Mouse (Mus musculus) neural tube, embryonic 12.5 days (tissue): ENCODE measurements around the gene Olfr765. TPM values are rescaled to one million over a fixed set of nuclear protein-coding genes. Genes with fewer than 3 reads are reported as not detected.

Experiments used
- ATAC-seq: fragments of 200-750 bp; cut with Nextera tagmentation; 2 replicates; pipeline ENCODE4 v1.8.0; 2017; ENCODE audit warnings: low read depth, mild to moderate bottlenecking, moderate TSS enrichment, moderate library complexity; ENCODE audit not compliant: low FRiP score
- H3K27ac ChIP-seq: fragments of 300-500 bp; sonication (generic); 2 replicates; pipeline ENCODE4 v1.5.1; 2016
- H3K27me3 ChIP-seq: fragments of 300-500 bp; sonication (generic); replicated peaks from 2 replicates; pipeline ENCODE4 v1.6.1; 2016; ENCODE audit warnings: mild to moderate bottlenecking
- H3K36me3 ChIP-seq: fragments of 300-500 bp; sonication (generic); 2 replicates; pipeline ENCODE4 v1.6.1; 2016; ENCODE audit warnings: mild to moderate bottlenecking
- H3K4me1 ChIP-seq: fragments of 300-500 bp; sonication (generic); 2 replicates; pipeline ENCODE4 v1.6.1; 2016
- H3K4me2 ChIP-seq: fragments of 300-500 bp; sonication (generic); replicated peaks from 2 replicates; pipeline ENCODE4 v1.6.1; 2016; ENCODE audit warnings: mild to moderate bottlenecking
- H3K4me3 ChIP-seq: fragments of 300-500 bp; sonication (generic); 2 replicates; pipeline ENCODE4 v1.5.1; 2016
- H3K9ac ChIP-seq: fragments of 300-500 bp; sonication (generic); 2 replicates; pipeline ENCODE4 v1.6.1; 2016; ENCODE audit warnings: mild to moderate bottlenecking
- H3K9me3 ChIP-seq: fragments of 300-500 bp; sonication (generic); 2 replicates; pipeline ENCODE4 v1.6.1; 2016; ENCODE audit warnings: mild to moderate bottlenecking
- WGBS: fragments of 180-500 bp; shearing (Covaris S2); methylation state at CpG from one replicate; pipeline ENCODE4 v1.1.7; 2016; 5-methylcytosine and 5-hydroxymethylcytosine counted together
- polyA plus RNA-seq: library from polyadenylated mRNA; unstranded; fragments of >200 nt; fragmentation: Nextera tagmentation; extraction: Ambion mirVana; gene quantifications from 2 replicates; pipeline ENCODE4 v1.2.1, GENCODE M21; 2016

The Olfr765 gene
- polyA plus RNA-seq, 1 experiment from 2014 or later = not detected

GRCm38 (mm10) chr10:128996523-128997040, 53.2 kb downstream of the Olfr765 start:
- Histone ChIP-seq H3K9me3 (no peaks in the 10 kb centered on the region), H3K4me3 (no peak overlapping the region), H3K27ac (no peak overlapping the region), H3K9ac (no peak overlapping the region), H3K27me3 (no peaks in the 10 kb centered on the region), H3K36me3 (no peaks in the 10 kb centered on the region), H3K4me2 (no peak overlapping the region), H3K4me1 (no peaks in the 10 kb centered on the region)
- 83% methylated on average over 4 of the region's 4 CpGs for WGBS
- no peak for ATAC-seq

- Histone ChIP-seq H3K9me3 (no peaks in the 10 kb centered on the region), H3K27me3 (no peaks in the 10 kb centered on the region), H3K4me2 (no peak overlapping the region), H3K27ac (no peak overlapping the region), H3K36me3 (no peaks in the 10 kb centered on the region), H3K9ac (no peak overlapping the region), H3K4me3 (no peak overlapping the region), H3K4me1 (no peaks in the 10 kb centered on the region)
- WGBS = 97% methylated on average over 1 of the region's 1 CpGs
- no peak for ATAC-seq
These were observed 54.0 kb downstream of the Olfr765 start for GRCm38 (mm10) chr10:128995796-128996195.

Other genes with a start within 250 kb of the Olfr765 start
- 60.2 and 63.3 TPM in 2 replicates for gene Dnajc14, start 245.9 kb downstream of the Olfr765 start, polyA plus RNA-seq
- gene Tmem198b, start 245.6 kb downstream of the Olfr765 start, polyA plus RNA-seq = 18.7 and 19.7 TPM in 2 replicates
- gene Sarnp, start 232.7 kb downstream of the Olfr765 start, polyA plus RNA-seq = 198 and 235 TPM in 2 replicates
- gene Ormdl2, start 228.4 kb downstream of the Olfr765 start, polyA plus RNA-seq = 31.2 and 37.2 TPM in 2 replicates
- 20.1 and 20.4 TPM in 2 replicates for gene Gdf11, start 158.3 kb downstream of the Olfr765 start, polyA plus RNA-seq
- gene Cd63, start 149.0 kb downstream of the Olfr765 start, polyA plus RNA-seq = 199 and 208 TPM in 2 replicates
- gene Rdh5, start 127.1 kb downstream of the Olfr765 start, polyA plus RNA-seq = 13.5 and 15.7 TPM in 2 replicates
- 227 and 233 TPM in 2 replicates for gene Bloc1s1, start 126.0 kb downstream of the Olfr765 start, polyA plus RNA-seq
- gene Itga7, start 116.2 kb downstream of the Olfr765 start, polyA plus RNA-seq = 7.9 and 8.3 TPM in 2 replicates
- not detected in 2 replicates for gene Mettl7b, start 89.0 kb downstream of the Olfr765 start, polyA plus RNA-seq
- not detected in 2 replicates for gene Olfr9, start 60.6 kb downstream of the Olfr765 start, polyA plus RNA-seq
- not detected in 2 replicates for gene Olfr763, start 39.2 kb downstream of the Olfr765 start, polyA plus RNA-seq
- not detected in 2 replicates for gene Olfr764-ps1, start 10.1 kb downstream of the Olfr765 start, polyA plus RNA-seq
- not detected in 2 replicates for gene Olfr766-ps1, start 19.0 kb upstream of the Olfr765 start, polyA plus RNA-seq
- not detected in 2 replicates for gene Olfr767, start 32.9 kb upstream of the Olfr765 start, polyA plus RNA-seq
- not detected in 2 replicates for gene Olfr768, start 49.4 kb upstream of the Olfr765 start, polyA plus RNA-seq
- gene Olfr769, start 67.9 kb upstream of the Olfr765 start, polyA plus RNA-seq = not detected in 2 replicates
- not detected in 2 replicates for gene Olfr770, start 89.0 kb upstream of the Olfr765 start, polyA plus RNA-seq
- not detected in 2 replicates for gene Olfr771, start 114.8 kb upstream of the Olfr765 start, polyA plus RNA-seq
- not detected in 2 replicates for gene Olfr772, start 127.9 kb upstream of the Olfr765 start, polyA plus RNA-seq
- not detected in 2 replicates for gene Olfr773, start 137.4 kb upstream of the Olfr765 start, polyA plus RNA-seq
- not detected in 2 replicates for gene Olfr774, start 186.2 kb upstream of the Olfr765 start, polyA plus RNA-seq
- gene Olfr775, start 198.4 kb upstream of the Olfr765 start, polyA plus RNA-seq = not detected in 2 replicates
- not detected in 2 replicates for gene Olfr776, start 209.1 kb upstream of the Olfr765 start, polyA plus RNA-seq
- gene Olfr777, start 221.5 kb upstream of the Olfr765 start, polyA plus RNA-seq = not detected in 2 replicates